Mouse (Mus musculus) cerebellum, adult 2 months (tissue): Measurements from ENCODE around the gene Smc6. TPM values are rescaled to one million over a fixed set of nuclear protein-coding genes. Genes with fewer than 3 reads are reported as not detected.

Experiments
- DNase-seq, 2 experiments: peaks; one replicate each; pipeline ENCODE4 v3.0.0; 2021
- H3K27ac ChIP-seq: fragments of 200-500 bp; 2 replicates; pipeline ENCODE4 v1.5.1; 2012; ENCODE audit warnings: low read length, control low read depth, inconsistent platforms; ENCODE audit not compliant: insufficient read depth
- H3K27me3 ChIP-seq: fragments of 200-500 bp; 2 replicates; pipeline ENCODE4 v1.6.1; 2012; ENCODE audit warnings: inconsistent platforms, mild to moderate bottlenecking, low read length, moderate library complexity; ENCODE audit not compliant: control insufficient read depth, insufficient read depth
- H3K4me1 ChIP-seq: fragments of 200-500 bp; 2 replicates; pipeline ENCODE4 v1.6.1; 2011; ENCODE audit warnings: low read length; ENCODE audit not compliant: control insufficient read depth, insufficient read depth
- H3K4me3 ChIP-seq: fragments of 200-500 bp; replicated peaks from 2 replicates; pipeline ENCODE3; 2011; ENCODE audit warnings: mild to moderate bottlenecking, low read depth, low read length, control low read depth; ENCODE audit not compliant: insufficient read depth
- CTCF ChIP-seq: fragments of 200-500 bp; IDR thresholded peaks from 2 replicates; pipeline ENCODE4 v1.5.1; 2011; ENCODE audit warnings: low read depth, mild to moderate bottlenecking, control low read depth, low read length, moderate library complexity, borderline replicate concordance; ENCODE audit not compliant: insufficient read depth
- POLR2A ChIP-seq: fragments of 200-500 bp; IDR thresholded peaks from 2 replicates; pipeline ENCODE4 v1.6.1; 2011; ENCODE audit warnings: low read length, control low read depth, borderline replicate concordance; ENCODE audit not compliant: insufficient read depth
- WGBS: fragments of 180-500 bp; shearing (Covaris S2); methylation state at CpG from one replicate; pipeline ENCODE4 v1.1.7; 2018; 5-methylcytosine and 5-hydroxymethylcytosine counted together
- polyA plus RNA-seq: library from polyadenylated mRNA; depleted of rRNA; stranded (reverse); fragments of >200 nt; gene quantifications from 2 replicates; pipeline ENCODE4 v1.2.3, GENCODE M21; 2012

The Smc6 gene
- polyA plus RNA-seq, 1 experiment: 44.3 TPM

DNA sequence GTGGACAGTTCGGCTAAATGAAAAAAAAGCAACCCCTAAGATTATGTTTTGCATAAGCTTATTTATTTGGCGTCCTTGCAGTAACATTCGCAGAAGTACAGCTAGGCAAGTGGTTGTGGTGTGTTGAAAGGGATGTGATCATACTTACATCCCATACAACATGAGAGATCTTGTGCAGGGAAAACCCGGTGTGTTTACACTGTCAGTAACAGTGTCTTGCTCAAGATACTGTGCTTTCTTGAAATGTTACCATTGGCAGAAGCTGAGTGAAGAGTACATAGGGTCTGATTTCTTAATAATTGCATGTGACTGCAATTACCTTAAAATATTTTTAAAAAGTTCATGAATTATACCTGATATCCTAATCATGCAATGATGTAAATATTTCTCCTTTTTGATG is 6.9 kb downstream of the Smc6 start:
- Histone ChIP-seq H3K27ac (no peak overlapping the region), H3K4me3 (no peak overlapping the region), H3K4me1 (no peaks in the 10 kb centered on the region; the same call in 1 of the 2 replicates), H3K27me3 (no peaks in the 10 kb centered on the region)
- TF ChIP-seq POLR2A: no peak
- no peak for TF ChIP-seq CTCF
- WGBS: 94% methylated on average over 4 of the region's 4 CpGs
- DNase-seq: no peak

DNA sequence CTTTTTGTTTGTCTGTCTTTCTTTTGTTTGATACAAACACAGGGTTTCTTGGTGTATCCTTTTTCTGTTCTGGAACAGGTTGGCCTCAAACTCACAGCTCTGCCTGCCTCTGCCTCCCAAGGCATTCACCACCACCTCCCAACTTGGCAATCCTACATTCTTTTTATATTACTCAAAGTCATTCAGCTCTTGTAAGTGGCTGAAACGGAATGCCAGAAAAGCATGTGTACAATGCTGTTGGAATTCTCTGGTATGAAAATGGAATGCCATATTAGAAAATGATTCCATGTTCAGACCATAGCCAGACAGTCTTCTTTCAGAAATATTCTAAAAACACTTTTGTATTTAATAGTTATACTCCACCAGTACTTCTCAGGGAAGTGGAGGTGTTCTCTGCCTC is 7.5 kb downstream of the Smc6 start:
- no peak overlapping the region for H3K27ac ChIP-seq
- no peak for DNase-seq
- H3K27me3 ChIP-seq: no peaks in the 10 kb centered on the region
- no peak overlapping the region for H3K4me3 ChIP-seq
- 80% methylated on average over 1 of the region's 1 CpGs for WGBS
- TF ChIP-seq CTCF (no peak), POLR2A (no peak)
- no peaks in the 10 kb centered on the region; the same call in 1 of the 2 replicates for H3K4me1 ChIP-seq

DNA sequence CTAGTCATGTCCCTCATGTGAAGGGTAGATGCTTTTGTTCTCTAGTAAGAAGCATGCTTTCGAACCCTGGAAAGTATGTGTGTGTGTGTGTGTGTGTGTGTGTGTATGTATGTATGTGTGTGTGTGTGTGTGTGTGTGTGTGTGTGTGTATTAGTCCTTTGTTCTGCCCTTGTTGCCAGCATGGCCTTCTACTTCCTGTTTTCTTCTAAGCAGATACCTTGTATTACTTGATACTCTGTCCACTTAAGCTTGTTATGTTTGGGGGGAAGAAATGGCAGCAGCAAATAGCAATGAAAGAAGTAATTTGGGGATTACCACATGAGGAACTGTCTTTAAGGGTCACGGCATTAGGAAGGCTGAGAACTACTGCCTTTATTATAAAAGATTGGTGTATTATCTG is 10.9 kb downstream of the Smc6 start:
- Histone ChIP-seq H3K27me3 (no peaks in the 10 kb centered on the region), H3K27ac (no peak overlapping the region), H3K4me1 (no peaks in the 10 kb centered on the region), H3K4me3 (no peak overlapping the region)
- no peak for TF ChIP-seq POLR2A
- no peak for DNase-seq
- WGBS: 94% methylated on average over 2 of the region's 2 CpGs

DNA sequence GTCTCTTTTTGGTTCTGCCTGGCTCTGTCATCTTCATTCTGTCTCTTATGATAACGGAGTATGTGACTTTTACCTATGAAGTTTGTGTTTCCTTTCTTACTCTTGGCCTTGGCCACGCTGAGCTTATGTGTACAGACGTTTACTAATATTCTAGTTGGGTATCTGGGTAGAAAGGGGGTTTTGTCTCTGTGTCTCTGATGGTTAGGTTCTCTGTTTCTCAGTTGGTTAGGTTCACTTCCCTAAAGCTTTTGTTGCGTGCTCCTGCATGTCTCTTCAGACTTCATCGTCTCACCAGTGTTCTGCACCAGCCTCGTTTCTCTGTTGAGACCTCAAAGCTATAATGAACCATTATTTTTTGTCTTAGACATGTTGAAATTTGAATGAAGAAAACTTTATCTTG is 11.5 kb downstream of the Smc6 start:
- Histone ChIP-seq H3K4me3 (no peak overlapping the region), H3K27me3 (no peaks in the 10 kb centered on the region), H3K27ac (no peak overlapping the region), H3K4me1 (no peaks in the 10 kb centered on the region)
- WGBS: 94% methylated on average over 6 of the region's 6 CpGs
- TF ChIP-seq POLR2A (no peak), CTCF (no peak)
- DNase-seq: no peak

DNA sequence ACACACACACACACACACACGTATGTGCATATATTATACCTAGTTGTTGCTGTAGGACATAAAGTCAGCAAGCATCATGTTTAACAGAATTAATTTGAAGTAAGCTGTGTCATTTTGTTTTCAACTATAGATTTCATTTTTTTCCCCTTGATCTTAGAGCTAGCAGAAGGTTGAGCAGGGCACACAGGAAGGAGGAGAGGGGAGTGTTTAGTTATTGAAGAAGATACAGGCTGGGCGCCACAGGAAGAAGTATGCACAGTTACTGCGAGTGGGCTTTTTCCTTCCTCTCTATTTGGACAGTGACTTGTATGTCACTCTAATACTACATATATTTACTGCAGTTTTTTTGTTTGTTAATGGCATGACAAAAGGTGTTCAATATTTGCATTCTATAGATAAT is 14.2 kb downstream of the Smc6 start:
- Histone ChIP-seq H3K27ac (no peak overlapping the region), H3K4me1 (no peaks in the 10 kb centered on the region), H3K4me3 (no peak overlapping the region), H3K27me3 (no peaks in the 10 kb centered on the region)
- DNase-seq: no peak
- TF ChIP-seq POLR2A: no peak
- no peak for TF ChIP-seq CTCF
- 91% methylated on average over 3 of the region's 3 CpGs for WGBS

DNA sequence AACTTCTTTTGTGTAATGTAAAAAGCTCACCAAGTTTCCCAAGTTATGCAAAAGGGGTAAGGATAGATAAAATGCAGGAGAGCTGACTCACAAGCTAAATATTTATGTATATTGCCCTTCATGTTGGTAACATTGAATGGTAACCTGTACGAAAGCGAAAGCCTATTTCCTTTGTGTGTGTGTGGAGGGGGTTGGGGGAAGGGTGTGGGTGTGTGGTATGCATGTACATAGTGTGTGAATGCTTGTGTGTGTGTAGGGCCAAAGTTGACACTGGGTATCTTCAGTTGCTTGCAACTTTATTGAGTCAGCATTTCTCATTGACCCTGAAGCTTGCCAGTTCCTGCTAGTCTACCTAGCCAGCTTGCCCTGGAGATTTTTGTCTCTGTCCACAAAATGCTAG is 15.9 kb downstream of the Smc6 start:
- no peak overlapping the region for H3K4me3 ChIP-seq
- WGBS: 96% methylated on average over 2 of the region's 2 CpGs
- no peak for DNase-seq
- TF ChIP-seq CTCF: no peak
- no peak for TF ChIP-seq POLR2A
- H3K4me1 ChIP-seq: no peaks in the 10 kb centered on the region
- H3K27ac ChIP-seq: no peak overlapping the region
- H3K27me3 ChIP-seq: no peaks in the 10 kb centered on the region

DNA sequence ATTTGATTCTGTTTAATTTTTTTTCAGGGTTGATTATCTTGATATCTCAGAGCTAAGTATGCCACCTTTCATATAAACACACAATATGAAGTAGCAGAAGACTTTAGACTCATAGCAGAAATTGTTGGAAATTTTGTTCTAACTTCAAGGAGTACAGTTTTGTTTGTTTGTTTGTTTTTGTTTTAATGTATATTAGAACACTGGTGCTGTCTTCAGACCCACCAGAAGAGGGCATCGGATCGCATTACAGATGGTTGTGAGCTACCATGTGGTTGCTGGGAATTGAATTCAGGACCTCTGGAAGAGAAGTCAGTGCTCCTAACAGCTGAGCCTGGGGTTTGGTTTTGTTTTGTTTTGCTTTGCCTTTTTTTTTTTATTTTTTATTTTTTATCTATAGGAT is 20.7 kb downstream of the Smc6 start:
- Histone ChIP-seq H3K4me1 (no peaks in the 10 kb centered on the region), H3K4me3 (no peak overlapping the region), H3K27me3 (no peaks in the 10 kb centered on the region), H3K27ac (no peak overlapping the region)
- 95% methylated on average over 2 of the region's 2 CpGs for WGBS
- TF ChIP-seq CTCF (no peak), POLR2A (no peak)
- DNase-seq: no peak

DNA sequence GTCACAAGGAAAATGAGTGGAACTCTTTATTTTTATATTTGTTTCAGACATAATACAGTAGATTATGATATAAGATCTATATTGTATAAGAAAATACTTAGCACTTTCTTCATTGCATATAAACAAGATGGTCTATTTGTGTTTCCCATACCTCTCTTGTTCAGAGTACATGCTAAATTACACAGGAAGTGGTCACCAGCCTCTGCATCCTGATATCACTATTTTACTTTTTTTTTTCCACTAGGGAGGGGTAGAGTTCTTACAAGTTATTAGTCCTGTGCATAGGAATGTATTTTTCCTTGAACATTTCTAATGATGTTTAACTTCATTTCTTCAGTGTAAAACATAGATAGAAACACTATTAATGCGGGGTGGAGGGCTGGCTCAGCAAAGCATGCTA is 35.2 kb downstream of the Smc6 start:
- no peaks in the 10 kb centered on the region for H3K4me1 ChIP-seq
- DNase-seq: no peak
- H3K27me3 ChIP-seq: no peaks in the 10 kb centered on the region
- 100% methylated on average over 1 of the region's 1 CpGs for WGBS
- no peak for TF ChIP-seq POLR2A
- no peak for TF ChIP-seq CTCF
- no peak overlapping the region for H3K4me3 ChIP-seq
- no peak overlapping the region for H3K27ac ChIP-seq
